Mouse (Mus musculus): ENCODE measurements at regions not wholly inside any gene's neighbourhood (a gene's known extent, or its start where the extent isn't known, plus 50 kb on each side); places are given as distances from the start of the nearest gene placed in this dataset.
A peak's percentile ranks its signal among the peaks of the same experiment; 100 is the strongest.

DNA sequence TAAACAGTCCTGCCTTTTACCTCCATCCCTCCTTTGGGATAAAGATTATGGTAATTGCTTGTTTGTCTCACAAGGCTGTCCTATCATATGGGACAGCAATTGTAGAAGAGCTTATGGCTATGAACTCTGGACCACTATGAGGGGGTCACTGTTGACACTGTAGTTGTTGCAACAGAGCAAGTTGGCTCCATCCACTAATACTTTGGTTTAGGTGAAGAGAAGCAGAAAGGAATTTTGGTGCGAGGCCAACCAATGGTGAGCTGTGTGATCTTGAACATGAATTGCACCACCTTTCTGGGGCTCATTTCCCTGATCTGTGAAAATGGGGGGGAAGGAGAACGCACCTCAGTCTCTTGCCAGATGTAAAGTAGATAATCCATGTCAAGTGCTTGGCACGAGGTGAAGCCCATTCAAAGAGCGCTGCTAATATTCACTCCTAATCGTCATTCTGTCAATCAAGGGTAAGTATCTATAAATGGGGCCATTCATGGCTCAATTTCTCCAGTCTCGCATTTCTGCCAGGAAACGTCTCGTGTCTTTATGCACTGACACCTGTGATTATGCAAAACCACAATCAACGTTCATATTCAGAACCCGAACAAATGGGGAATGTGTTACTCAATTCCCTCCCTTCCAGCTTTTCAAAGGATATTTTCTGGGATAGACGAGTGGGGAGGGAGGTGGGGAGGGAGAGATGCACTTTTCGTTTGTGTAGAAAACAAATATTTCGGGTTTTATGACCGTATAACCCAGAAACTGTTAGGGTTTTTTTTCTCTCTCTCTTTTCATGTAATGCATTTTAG lies 133.3 kb upstream of the Jun start:
- DNase-seq (ENCODE audit: low spot score), result no peak

DNA sequence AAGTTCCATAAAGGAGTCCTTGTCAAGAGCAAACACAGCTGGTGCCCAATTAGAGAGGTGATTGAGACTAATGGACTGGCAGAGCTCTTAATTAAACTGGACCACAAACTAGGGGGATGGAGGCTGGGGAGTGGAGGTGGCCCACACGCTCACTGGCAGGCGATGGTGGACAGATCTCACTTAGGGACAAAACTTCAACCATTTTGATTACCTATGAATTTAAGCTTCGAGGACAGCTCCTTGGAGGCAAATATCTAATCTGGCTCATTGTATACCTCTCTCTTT lies 133.8 kb upstream of the Jun start:
- no peak for DNase-seq (ENCODE audit: low spot score)

DNA sequence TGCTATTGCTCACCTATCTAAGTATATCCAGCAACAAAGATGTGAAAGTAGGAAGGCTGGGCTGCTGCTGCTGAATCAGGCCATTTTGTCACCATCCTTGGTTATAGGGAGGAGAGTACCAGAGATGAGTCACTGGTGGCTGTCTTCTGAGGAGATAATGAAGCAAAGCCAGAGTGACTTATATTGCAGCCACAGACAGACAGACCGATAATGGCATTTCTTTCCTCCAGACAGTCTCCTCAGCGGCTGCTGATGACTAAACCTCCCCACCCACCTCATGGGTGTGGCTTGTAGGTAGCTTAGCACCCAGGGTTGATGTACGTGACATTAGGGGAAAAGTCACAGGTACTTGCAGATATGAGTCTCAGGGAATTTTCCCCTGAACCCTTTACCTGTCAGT lies 136.1 kb upstream of the Jun start:
- no peak for DNase-seq (ENCODE audit: low spot score)

DNA sequence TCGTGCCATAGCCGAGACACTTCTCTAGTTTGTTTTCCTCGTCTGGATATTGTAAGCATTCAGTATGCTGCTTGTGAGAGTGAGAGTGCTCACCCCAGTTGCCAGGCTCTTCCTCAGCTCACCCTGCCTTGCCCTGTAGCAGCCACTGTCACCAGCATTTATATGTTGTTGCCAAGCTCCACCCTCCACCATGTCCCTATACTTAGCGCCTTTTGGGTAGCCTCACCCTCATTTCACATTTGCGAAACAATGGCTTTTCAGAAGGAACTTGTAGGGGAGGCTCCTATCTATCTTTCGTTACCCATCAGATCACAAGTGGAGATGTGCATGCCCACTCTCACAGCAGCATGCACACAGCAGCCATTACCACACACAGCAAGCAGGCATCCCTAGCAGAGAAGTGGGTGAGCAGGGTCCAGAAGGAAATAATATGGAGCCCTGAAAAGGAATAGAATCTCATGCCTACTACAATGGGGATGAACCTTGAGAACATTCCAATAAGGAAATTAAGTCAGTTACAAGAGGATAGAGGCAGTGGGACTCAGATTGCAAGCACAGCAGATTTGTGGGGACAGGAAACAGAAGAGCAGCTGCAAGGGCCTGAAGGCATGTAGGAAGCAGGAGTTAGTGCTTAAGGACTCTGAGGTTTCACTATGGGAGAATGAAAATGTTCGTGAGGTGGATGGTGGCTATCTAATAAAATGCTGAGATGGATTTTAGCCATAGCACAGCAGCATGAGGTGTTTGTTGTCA lies 139.8 kb upstream of the Jun start:
- DNase-seq (ENCODE audit: low spot score), result no peak

DNA sequence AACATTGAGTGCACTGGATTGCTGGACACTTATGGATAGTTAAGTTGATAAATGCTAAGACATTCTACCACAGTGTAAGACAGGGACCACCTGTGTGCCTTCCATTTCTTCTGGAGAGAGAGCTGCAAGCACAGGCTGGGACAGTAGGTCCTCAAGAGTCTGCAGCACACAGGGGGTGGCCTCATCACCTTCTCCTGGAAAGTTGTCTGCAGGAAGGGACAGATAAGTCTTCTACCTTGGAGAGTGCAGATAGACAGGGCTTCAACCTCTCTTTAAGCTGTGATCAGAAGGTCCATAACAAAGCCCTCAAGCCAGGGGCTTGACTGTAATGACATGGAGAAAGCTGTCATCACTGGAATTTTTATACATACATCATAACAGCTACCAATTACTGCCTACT lies 140.5 kb upstream of the Jun start:
- no peak for DNase-seq (ENCODE audit: low spot score)

DNA sequence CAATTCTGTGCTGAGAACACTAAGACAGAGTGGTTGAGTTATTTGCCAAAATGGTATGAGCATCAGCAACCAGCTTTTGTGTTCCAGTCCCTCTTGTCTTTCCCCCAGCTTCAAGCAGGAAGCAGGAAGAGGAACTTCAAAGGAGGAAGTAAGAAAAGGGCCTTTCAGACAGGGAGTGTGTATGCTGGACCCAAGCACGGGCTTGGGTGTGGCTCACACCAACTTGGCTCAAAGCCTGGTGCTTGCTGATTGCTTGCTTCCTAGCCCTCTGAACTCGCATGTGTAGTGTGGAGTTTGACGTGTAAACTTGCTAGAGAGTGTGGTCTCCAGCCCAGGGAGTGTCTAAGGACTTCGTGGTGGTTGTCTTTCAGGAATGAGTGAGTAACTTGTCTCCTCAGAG lies 141.0 kb upstream of the Jun start:
- peak; percentile 36 for DNase-seq (ENCODE audit: low spot score)

DNA sequence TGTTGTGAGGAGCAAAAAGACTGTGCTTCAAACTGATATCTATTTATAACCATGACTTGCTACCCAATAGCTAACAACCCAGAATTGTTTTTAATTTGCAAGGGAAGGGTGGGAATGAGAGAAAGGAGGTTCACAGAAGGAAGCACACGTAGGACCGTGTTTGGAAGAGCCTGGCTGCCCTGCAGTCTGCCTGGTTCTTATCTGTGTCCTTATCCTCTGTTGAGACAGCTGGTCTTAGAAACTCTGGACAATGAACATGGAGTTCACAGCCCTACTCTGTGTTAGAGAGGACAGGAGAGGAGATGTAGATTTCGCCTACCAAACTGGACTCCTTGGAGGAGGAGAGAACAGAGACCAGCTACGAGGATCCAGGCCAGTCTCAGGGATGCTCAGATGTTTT lies 141.5 kb upstream of the Jun start:
- no peak for DNase-seq (ENCODE audit: low spot score)

DNA sequence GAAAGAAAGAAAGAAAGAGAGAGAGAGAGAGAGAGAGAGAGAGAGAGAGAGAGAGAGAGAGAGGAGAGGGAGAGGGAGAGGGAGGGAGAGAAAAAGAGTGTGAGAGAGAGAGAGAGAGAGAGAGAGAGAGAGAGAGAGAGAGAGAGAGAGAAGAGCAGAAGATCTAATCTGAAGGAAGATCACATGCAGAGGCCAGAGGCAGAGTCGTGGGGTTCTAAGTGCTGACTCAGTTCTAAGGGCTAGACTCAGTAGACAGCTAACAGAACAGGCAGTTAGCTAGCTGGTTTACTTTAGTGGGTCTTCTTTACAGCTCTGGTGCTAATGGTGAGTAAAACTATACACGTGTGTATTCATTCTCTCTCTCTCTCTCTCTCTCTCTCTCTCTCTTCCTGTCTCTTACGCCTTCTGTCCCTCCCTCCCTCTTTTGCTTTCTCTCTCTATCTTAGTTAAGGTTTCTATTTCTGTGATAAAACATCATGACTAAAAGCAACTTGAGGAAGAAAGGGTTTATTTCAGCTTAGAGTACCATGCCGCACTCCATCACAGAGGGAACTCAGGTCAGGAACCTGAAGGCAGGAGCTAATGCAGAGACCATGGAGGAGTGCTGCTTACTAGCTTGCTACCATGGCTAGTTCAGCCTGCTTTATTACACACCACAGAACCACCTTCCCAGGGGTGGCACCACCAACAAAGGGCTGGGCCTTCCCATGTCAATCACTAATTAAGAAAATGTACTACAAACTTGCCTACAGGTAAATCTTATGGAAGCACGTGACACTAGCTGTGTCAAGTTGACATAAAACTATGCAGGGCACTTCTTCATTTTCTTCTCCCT lies 142.8 kb upstream of the Jun start:
- DNase-seq (ENCODE audit: low spot score), result no peak

DNA sequence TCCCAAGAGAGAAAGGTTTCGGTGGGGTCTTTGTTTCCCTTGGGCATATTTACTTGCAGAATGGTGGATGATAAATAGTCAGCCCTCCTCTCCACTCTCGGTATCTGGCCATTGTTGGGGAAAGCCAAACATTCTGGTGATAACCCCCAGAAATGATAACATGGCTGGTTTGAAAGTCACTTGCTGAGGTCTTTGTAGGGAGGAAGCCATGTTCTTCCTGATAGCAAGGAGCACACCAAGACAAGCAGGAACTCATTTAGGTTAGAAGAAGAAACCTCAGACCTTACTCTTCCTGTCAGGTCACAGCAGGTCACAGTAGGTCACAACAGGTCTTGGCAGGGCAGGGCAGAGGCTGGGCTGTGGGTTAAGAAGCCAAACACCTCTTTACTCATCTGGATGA lies 144.1 kb upstream of the Jun start:
- no peak for DNase-seq (ENCODE audit: low spot score)

DNA sequence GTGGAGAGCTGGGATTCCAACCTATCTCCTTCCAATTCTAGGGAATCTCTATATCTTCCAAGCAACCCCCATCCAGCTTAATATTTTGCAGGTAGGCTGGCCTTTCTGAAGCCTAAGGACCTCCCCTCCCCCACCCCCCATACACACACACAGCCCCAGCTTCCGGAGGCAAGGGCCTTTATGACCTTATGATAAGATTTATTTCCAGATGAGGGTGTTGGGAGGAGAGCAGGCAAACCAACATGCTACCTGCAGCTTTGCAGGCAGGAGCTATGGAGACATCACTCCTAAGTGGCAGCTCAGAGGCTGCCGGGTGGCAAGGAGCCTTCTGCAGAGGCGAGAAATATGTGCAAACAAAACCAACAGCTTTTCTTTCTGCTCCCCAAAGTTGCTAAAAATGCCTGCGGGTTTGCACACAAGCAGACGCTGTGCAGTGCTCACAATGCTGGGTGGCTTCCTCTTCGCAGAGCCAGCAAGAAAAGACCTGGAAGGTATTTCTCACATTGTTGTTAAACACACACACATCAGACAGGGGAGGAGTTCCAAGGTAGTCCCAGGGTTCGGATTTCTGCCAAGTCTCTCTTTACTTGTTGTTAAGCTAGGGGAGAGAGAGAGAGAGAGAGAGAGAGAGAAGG lies 145.2 kb upstream of the Jun start:
- DNase-seq (ENCODE audit: low spot score), result no peak

DNA sequence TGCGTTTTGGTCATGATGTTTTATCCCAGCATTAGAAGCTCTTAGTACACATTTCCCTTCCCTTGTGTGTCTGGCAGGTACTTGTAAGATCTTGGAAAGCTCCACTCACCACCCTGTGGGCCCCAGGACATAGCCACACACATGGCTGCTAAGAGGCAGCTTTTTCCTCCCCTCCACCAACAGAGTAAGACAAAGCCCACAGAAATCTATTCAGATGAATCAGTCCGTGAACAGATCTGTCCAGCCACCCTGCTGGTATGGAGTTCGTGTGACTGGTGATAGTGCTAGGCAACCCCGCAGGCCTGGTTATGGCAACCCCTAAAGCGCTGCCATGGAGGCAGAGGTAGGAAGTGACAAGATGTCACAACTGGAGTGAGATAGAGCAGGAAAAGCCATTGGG lies 147.4 kb upstream of the Jun start:
- DNase-seq (ENCODE audit: low spot score), result no peak

DNA sequence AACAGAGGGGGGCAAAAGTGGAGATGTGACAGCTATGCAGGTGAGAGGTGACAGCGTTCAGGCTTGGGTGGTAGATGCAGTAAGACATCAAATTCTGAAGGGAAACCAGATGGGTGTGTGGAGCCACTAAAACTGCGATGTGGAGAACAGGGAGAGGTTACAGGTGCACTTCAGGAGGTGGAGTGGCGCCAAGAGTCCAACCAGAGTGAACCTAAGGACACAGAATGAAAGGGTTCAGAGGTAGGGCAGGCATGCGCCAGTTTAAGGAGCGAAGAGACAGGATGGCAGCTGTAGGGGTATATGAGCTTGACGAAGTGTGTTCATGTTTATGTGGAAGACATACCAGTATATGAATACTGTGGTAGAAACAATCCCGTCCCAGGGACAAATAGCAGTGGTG lies 148.1 kb upstream of the Jun start:
- no peak for DNase-seq (ENCODE audit: low spot score)

DNA sequence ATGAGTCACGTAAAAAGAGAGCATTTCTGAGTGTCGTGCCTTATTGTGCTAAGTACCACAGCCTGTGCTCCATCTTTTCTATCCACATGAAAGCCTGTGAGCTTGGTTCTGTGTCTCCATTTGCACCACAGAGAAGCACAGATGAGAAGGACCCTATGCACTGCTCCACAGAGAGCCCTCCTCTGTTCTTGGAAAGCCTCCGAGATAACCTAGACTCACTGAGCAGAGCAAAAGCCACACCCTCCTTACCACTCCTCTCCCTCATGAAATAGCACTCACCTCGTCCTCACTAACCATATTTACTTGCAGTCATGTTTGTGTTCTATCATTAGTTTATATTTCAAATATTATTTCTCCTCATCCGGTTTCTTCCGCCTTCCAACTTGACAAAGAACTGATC lies 150.5 kb upstream of the Jun start:
- no peak for DNase-seq (ENCODE audit: low spot score)

DNA sequence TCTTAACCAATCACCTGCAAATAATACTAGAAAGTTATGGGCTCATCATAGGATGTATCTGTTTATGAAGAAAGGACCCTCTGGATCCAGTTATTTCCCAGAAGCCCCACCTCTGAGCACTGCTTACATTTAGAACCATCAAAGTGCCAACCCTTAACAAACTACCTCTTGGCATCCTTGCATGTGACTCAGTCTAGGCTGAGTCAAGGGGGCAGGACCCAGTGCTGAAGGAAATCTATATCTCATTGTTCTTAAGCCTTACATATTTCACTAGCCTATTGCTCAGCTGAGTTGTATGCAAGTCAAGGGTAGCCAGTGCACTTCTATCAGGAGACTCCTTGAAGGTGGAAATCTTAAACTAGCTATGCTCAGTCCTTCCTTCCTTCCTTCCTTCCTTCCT lies 151.6 kb upstream of the Jun start:
- no peak for DNase-seq (ENCODE audit: low spot score)

DNA sequence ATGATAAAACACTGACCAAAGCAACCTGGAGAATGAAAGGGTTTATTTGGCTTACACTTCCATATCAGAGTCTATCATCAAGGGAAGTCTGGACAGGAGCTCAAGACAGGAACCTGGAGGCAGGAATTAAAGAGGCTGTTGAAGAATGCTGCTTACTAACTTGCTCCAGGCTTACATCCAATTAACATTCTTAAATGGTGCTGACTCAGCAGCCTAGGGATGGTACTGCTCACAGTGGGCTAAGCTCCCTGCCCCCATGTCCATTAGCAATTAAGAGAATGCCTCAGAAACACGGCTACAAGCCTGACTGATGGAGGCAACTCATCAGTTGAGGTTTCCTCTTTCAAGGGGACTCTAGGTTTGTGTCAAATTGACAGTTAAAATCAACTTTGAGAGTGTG lies 153.3 kb upstream of the Jun start:
- no peak for DNase-seq (ENCODE audit: low spot score)

DNA sequence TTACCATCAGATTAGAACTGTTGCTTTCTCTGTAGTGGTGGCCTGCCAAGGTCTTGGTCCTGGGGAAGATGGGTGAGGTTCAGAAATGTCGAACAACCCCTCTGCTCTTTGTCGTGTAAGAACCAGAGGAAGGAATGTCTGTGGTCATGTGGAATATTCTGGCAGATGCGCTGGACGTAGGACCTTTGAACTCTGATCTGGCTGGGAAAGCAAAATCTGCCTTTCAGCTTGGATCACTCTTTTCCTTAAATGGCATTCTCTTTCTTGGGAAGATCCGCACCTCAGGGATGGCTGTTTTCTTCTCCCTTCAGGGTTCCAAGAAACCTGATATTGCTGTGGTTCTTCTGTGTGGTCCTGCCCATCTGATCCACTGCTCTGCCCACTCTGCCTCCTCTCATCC lies 155.8 kb upstream of the Jun start:
- no peak for DNase-seq (ENCODE audit: low spot score)

DNA sequence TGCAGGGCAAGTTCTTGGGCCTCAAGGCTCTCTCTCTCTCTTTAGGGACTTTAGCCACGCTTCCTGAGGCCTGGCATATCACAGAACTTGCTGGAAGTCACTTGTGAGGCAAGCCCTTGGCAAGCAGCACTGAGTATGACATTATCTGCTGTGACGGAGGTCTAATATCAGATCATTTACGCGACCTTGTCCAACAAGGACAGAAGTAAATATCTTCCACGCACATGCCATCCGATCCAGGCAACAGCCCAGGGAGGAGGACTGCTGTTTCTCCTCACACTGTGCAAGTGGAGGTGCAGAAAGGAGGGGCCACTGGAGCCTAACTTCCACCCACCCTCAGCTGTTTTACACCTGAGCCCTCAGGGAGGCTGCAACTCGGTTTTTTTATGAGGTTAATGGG lies 156.8 kb upstream of the Jun start:
- no peak for DNase-seq (ENCODE audit: low spot score)

DNA sequence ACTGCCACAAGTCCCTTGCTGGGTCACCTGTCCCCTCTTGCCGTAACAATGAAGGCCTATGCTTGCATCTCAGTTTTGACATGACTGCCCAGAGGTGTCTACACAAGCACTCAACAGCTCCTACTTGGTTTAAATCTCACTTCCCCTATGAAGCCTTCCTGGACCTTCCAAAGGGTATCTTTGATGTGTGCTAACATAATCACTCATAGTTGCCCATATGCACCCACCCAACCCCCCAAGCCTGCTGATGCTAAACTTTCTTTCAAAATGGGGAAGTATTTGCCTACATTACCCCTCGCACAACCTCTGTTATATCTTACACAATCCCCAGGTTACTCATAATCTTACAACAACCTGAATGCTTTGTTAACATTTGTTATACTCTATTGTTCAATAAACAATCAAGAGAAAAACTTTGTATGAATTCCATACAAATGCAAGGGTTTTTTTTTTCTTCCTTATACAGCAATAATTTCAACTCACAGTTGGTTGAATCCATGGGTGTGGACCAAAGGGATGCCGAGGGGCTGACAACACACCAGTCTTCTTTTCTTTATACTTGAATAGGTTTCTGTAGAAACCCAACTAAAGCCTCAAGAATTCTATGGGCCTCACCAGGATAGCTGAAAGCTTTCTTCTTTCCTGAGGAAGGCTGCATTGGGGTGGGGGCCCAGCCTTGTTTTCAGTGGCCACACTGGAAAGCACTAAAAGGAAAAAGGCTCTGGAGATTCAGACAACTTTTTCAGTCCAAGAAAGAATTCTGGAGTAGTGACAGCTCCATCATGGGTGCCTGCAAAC lies 157.5 kb upstream of the Jun start:
- DNase-seq (ENCODE audit: low spot score), result no peak

DNA sequence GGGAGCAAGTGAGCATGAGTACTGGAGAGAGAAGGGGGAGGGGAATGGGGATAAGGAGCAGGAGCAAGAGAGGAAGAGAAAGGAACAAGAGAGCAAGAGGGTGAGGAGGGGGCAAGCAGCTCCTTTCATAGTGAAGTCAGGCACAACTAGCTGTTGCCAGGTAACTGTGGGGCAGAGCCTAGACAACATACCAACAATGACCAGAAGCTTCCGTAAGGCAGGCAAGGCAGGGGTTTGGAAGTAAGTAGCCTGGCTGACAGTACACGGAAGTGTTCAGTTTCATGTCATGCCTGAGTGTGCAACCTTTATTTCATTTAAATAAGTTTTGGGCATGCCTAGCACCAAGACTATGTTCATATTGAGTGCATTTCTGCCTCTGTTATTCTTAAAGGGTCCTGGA lies 160.5 kb upstream of the Jun start:
- DNase-seq (ENCODE audit: low spot score), result no peak

DNA sequence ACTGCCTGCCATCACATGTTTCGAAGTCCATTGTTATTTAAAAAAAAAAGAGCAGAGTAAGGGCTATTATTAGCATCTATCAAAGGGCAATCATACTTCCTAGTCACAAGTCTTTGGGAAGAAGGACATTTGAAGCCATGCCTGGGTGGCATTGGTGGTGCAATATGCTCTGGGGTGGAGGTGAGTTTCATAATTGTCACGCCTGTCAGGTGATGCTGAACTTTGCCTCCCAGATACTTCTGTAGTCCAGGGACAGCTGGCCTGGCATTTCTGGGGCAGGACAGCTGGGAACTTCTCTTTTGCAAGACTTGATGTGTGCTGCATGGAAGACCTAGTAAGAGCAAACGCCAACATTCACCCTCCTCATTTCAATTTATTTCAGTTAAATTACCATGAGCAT lies 161.0 kb upstream of the Jun start:
- DNase-seq (ENCODE audit: low spot score), result no peak

DNA sequence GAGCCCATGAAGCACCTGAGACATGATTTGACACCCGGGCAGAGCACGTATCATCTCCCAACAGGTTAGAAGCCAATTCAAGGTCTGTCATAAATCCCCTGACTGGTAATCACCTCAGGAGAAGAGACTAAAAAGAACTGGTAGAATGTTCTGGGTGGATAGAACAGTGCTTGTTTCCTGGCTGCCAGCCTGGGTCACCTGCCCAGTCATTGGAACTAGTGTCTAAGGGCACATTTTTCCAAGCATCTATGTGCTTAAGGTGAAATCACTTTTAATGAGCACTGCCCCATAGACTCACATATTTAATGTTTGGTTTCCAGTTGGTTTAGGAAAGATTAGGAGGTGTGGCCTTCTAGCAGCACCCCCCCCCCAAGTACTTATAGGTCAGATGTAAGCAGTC lies 162.0 kb upstream of the Jun start:
- no peak for DNase-seq (ENCODE audit: low spot score)

DNA sequence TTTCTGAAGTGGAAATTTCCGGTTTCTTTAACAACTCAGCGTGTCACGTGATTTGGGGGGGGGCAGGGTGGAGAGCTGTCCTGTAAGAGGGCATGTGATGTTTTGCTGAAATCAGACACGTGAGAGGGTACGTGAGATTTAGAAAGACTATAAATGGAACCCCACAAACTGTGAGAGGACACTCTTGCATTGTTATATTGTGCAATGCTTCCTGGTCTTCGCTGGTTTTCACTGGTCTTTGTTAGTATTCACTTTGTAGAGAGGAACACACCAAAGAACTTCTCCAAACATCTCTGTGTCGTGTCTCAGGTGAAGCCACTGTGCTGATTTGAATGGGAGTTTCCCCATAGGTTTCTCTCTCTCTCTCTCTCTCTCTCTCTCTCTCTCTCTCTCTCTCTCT lies 163.2 kb upstream of the Jun start:
- DNase-seq (ENCODE audit: low spot score), result no peak
